Mouse (Mus musculus) cerebellum, postnatal 10 days (tissue): ENCODE data around the gene Prrx2.
A peak's percentile ranks its signal among the peaks of the same experiment; 100 is the strongest.

ENCODE experiments used
- DNase-seq, 2 experiments: peaks; one replicate each; pipeline ENCODE4 v3.0.0; 2021; ENCODE audit warnings: mixed read lengths in 2 of 2

Gene Prrx2

DNA sequence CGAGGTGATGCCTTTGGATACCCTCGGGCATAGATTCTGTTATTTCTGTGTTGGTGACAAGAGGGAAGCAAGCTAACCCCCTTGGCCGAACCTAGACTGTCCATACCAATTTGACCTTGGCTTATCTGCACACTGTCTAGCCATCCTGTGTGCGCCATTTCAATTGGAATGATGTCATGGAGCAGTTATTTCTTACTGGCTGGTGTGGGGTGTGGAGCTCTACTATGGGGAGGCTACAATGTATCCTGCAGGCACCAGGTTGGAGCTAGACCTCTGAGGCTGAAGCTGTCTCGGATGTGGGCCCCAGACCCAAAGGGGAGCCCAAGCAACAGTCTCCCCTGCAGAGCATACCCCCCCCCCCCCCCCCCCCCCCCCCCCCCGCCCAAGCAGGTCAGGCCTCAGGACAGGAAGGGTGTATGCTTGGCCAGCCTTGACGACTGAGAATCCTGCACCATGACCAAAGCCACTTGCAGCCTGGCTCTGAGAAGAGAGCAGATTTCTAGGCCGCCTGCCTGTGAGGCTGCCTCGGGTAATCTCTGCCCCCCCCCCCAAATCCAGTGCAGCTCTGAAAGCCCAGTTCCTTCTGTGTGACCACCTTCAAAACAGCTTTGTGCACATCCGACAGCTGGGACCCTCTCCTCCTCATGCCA, at the start of gene Prrx2:
TSS of gene Prrx2 (plus strand) at position 600 of the 650 bp plus-strand sequence.
- DNase-seq = no peak

DNA sequence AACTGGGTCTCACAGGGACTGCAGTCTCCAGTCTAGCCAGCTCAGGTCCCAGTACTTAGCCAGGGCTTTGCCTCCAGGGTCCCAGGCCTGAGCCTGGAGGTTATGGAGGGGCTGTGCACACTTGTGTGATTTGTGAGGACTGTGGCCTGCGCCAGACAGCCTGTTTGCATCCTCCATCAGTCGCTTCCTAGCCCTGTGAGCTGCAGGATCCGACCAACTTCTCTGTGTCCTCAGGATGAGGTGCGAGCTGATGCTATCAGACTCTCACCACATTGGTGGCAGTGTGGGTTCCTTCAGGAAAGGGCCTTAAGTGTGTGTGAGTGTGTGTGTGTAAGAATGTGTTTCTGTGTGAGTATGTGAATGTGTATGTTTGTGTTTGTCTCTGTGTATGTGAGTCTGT, 47.3 kb upstream of the Prrx2 start:
- no peak for DNase-seq

DNA sequence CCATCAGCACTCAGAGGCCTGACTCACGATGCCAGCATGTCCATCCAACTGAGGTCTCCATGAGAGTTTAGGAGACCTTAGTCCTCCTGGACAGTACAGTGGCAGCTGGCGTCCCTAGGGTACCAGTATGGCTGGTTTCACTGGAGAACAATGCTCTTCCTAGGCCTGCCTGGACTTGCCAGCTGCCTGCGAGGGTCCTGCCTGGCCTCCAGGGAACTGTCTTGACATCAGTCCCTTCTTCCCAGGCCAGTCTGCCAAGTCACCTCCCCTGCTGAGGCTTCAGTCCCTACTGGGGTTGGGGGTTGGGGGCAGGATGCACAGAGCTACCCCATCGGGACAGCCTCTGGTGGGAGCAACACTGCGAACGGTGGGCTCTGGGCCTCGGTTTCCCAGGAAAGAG, 42.7 kb upstream of the Prrx2 start:
- peak in 1 of 2 experiments; percentile 49 for DNase-seq

DNA sequence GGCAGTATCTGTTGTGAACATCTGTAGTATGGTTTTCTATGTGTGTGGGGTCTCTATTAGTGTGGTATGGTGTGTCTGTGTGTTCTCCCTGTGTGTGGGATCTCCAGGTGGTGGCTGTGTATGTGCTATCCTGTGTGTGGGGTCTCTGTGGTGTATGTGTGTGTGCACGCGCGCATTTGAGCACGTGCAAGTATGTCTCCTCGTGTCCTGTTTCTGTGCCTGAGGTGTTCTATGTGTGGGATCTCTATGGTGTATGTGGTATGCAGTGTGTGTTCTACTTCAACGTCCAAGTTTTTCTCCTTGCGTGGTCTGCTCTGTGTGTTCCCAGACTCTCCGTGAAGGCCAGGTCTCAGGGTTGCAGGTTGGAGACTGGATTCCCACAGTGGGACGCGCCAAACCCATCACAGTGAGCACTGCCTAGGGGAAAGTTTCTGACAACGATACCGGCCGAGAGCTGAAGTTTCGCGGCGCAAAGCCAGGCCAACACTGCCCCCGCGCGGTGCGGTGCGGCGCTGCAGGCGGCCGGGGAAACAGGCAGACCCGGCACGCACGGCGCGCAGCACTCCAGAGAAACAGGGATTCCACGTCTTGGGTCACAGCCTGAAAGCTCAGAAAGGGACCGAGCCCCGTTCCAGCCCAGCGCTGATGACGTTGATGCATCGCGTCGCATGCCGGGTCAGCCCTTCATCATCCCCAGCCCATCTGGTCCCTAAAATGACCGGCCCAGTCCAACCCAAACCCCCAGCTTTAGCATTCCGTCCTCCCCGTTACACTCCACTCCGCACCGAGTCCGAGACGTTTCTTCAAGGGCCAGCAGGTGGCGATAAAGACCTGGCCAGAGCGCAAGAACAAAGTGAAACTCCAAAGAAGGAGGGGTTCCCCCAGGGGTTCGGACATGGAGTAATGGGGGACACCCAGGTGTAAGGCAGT, 40.3 kb upstream of the Prrx2 start:
- DNase-seq = peak; percentile 97 to 99

DNA sequence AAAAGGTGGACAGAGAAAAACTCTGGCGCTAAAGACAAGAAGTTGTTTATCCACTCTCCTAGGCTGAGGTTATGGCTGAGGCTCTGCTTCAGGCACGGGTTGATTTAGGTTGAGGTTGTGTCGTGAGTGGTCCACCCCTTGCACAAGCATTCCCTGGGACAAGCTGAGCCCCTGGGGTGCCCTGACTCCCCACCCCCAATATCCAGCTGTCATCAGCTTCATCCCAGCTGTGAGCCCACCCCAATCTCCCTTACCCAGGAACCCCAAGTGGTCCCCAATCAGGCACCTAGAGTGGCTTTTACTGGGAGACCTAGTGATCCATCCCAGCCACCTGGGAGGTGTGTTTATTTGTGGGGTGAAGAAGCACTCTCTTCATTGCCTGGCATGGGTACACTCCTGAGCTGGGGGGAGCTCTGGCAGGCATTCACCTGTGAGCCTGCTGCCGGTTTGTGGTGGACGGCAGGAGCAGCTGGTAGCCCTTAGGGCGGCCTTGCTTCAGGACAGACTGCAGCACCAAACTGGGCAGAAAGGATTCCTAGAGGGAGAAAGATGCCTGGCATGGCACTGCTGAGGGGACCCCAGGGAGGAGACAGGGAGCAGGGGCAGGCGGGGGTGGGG, 39.4 kb upstream of the Prrx2 start:
- DNase-seq = peak; percentile 52 to 55

DNA sequence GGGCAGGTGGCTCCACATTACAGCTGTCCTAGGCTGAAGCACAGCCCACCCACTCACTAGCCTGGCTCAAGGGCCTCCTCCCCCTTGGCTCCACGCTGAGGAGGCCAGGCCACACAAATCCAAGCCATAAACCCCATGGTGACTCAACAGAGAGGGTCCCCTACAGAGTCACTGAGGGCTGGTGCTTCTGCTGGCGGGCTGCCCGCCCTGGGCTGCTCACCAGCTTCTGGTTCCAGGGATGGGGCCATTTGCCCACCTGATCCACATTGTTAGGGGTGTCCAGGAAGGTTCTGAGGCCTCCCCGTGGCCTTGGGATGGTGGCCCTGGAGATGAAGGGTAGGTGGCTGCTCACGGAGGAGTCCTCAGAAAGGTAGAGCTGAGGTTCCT, 38.9 kb upstream of the Prrx2 start:
- peak; percentile 64 to 73 for DNase-seq

DNA sequence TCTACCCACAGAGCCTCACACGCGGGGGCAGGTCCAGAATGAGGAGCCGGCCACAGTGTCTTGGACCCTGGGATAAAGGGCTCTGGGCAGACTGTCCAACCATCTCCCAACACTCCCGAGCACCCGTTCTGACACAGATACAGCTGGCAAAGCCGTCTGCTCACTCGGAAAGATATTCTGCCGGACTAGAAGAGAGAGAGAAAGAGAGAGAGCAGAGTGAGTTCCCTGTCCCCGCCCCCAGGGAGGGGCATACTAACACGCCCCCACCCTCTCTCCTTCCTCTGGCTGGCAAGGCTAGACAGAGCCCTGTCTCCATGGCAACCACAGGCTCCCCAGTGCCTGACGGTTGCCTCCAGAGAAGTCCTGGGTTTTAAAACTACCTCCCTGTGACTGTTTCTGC, 38.4 kb upstream of the Prrx2 start:
- peak; percentile 85 to 90 for DNase-seq

DNA sequence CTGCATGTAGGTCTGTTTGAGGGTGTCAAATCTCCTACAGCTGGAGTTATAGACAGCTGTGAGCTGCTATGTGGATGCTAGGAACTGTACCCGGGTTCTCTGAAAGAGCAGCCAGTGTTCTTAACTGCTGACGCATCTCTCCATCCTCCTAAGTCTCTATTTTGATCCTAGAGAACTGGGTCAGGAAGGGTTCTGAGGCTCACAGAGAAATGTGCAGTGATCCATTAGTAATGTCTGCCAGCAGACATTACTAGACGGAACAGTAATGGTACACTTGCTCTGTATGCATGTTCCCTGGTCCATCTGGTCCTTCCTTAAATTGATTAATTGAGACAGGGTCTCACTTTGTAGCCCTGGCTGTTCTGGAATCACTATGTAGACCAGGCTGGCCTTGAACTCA, 35.3 kb upstream of the Prrx2 start:
- DNase-seq = no peak

DNA sequence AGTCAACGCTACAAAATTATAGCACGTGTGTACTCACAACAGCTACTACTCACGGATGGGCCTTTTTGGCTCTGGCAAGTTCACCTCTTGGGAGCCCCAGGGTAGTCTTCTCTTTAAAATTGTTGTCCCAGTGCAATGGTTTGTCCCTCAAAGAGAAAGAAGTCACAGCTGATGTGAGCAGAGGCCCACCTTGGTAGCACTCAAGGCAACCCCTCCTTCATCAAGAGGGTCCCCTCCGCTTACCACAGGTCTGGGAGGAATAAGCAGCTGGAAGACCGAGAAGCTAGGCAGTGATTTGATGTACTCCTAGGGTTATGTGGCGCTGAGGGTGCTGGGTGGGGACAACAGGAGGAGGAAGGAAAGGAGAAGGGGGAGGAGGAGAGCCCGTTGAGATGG, 34.1 kb upstream of the Prrx2 start:
- DNase-seq = no peak

DNA sequence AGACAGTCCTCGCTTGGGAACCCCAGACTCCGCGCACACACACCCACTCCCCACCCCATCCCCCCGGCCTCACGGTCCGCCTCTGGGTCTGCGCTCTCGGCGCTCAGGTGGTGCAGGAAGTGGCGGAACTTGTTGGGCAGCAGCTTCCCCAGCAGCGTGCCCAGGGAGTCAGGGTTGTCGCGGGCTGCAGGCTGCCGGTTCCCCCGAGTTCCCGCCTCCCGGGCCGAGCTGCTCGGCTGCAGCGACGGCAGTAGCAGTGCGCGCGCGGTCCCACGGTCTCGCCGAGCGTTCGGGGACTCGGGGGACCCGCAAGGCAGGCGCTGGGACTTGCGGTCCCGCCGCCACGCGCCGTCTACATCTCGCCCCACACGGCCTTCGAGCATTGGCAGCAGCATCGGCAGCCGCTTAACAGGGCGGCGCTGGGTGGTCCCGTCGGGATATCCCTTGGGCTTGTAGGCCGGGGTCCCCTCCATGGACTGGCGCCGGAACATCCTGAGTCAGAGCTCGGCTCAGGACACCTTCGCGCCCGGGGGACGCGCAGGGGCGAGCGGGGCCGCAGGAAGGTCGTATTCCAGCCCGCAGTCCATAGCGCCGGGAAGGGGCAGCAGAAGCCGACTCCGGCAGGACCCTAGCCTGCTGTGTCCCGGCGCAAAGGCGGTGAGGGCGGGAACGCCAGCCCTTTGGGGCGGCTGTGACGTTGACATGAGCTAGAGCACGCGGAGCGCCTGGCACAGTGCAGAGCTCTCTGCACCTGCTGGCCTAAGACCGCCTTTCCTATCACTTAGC, 33.5 kb upstream of the Prrx2 start:
- DNase-seq = peak; percentile 55 to 59

DNA sequence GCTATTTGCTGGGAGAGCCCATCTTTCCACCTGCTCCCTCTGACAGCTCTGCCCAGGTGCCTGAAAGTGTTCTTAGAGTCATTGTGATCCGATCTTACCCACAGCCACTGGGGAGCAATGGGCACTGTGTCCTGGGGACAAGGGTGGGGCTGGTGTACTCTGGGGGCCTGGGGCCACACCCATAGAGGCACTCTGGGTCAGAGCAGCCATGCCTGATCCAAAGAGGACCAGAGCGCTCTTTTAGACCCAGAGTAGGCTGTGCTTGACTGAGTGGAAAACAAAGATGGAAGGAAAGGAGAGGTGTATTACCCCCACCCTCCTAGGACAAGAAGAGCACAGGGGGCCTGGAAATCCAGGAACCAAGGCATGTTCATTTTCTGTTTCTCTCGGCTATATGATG, 31.2 kb upstream of the Prrx2 start, which contains the start of gene 1700001O22Rik:
TSS of gene 1700001O22Rik (minus strand) at position 58 of the 400 bp plus-strand sequence.
- no peak for DNase-seq

DNA sequence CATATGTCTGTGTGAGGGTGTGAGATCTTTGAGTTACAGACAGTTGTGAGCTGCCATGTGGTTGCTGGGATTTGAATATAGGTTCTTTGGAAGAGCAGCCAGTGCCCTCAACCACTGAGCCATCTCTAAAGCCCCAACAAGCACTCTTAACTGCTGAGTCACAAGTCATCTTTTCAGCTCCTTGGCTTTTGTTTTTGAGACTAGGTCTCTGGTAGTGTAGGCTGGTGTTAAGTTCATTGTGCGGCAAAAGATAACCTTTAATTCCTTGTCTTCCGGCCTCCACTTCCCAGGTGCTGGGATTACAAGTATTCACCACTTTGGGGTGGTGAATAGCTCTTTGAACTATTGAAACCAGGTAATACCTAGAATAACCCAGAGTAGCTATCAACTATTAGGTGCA, 28.8 kb upstream of the Prrx2 start:
- DNase-seq = no peak

DNA sequence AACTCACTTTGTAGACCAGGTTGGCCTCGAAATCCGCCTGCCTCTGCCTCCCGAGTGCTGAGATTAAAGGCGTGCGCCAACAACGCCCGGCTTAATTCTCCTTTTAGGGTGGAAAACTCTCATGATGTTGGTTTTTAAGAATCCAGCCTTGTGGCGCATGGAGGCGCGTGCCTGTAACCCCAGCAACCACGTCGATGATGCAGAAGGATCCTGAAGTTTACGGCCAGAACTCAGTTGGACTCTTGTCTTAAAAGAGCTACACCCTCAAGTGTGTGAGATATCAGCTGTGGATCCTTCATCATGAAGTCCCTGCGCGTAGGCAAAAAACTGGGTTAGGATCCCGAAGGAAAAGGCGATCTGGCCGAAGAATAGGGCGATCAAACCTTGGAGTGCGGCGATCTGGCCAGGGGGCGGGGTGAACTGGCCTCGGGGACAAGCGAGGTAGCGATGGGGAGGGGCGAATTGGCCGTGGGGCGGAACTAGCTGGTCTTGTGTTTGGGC, 27.6 kb upstream of the Prrx2 start:
- no peak for DNase-seq

DNA sequence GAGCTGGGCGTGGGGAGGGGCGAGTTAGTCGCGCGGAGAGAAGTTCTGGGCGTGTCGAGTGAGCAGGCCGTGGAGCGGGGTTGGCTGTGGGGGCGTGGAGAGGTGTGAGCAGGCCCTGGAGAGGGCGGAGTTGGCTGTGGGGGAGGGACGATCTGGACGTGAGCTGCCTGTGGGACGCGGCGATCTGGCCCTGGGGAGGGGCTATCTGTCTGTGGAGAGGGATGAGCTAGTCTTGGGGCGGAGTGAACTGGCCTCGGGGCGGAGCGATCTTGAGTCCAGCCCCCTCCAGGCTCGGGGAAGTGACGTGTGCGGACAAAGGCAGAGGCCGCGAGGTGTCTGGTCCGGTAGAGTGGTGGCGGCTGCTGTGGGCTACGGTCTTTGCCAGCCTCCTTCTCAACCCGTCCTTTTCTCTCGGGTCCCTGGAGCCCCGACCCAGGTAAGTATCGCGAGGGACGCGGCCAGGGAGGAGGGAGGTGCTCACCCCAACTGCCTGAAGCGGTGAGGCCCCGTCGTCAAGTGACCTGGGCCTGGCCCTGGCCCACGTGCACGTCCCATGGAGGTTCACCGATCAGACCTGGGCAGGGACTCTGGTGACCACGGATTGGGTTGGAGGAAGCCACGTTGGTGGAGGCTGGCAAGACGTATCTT, 27.0 kb upstream of the Prrx2 start, which contains the start of gene Ntmt1:
TSS of gene Ntmt1 (plus strand) at position 179 of the 648 bp plus-strand sequence.
- peak; percentile 98 to 100 for DNase-seq

DNA sequence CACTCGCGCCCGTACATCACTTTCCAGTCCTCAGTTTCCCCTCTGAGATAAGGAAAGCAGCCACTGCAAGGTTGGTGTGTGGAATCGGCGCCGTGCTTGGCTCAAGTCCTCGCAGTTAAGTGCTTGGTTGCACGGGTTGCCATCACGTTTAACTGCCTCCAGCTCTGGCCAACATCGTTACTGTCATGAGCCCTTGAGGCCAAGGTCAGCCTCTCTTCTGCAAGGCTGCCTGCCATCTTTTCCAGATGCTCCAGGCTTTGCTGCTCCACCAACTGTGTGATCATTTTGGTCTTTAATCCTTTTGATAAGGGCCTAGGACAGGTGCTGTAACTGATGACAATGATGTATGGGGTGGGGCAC, 26.5 kb upstream of the Prrx2 start:
- DNase-seq = peak in 1 of 2 experiments; percentile 33

DNA sequence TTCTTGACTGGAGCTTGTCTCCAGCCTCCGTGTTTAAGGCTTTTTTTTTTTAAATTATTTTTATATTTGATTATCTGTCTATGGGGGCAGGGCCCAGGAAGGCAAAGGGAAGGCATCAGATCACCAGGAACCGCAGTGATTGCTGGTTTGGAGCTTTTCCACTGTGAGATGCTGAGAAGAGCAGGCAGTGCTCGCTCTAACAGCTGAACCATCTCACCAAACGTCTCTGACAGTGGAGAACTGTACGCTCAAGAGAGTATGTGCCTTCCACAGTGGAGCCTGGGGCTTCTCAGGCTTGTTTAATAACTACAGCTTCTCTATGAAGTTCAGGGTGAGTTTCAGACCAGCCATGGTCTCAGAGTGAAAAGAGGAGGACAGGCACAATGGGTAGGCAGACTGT, 25.3 kb upstream of the Prrx2 start:
- no peak for DNase-seq

DNA sequence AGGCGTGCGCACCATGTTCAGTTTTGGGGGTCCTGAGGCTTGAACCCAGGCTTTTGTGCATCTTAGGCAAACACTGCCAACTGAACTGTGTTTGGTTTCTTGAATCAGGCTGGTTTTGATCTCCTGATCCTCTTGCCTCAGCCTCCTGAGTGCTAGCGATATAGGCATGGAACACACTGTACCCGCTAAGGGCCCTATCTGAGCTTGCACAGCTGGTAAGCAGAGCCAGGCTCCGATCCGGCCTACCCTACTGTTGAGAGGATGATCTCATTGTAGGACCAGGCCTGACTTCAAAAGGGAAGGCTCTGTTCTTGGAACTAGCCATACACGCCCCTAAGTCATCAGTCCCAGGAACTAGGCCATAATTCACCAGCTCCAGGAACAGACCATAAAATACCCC, 24.2 kb upstream of the Prrx2 start:
- DNase-seq = no peak

DNA sequence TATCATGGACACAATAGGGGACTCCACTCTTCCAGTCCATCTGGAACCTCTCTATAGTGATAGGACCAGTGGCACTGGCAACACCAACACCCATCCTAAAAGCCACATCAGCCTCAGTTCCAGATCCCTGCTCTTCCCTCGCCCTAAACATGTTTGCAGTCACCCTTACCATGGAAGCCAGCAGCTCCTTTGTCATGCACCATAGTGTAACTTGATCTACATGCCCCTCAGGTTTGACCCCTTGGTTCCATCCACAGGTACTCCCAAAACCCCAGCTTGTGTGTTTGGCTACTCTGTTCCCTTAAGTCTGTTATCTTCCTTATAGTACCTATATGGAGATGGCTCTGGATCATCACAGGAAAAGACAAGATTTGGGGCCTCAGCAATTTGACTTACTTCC, 18.4 kb upstream of the Prrx2 start:
- DNase-seq = no peak

DNA sequence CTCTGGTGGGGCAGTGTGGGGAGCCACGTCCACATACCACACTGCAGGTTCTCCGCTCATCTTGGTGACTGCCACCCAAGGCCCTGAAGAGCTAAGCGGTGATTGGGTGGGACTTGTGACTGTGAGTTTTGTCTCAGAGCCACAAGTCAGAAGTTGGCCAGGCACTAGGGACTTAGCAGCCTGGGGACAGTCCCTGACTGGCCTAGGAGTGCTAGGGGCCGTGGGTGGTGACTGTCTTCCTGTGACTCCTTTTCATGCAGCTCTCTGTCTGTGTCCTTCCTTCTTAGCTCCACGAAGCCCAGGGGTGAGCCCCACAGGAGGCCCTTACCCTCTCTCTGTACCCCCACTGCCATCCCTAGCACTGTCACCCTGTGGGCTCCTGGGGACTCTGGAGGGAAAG, 14.9 kb upstream of the Prrx2 start:
- no peak for DNase-seq

DNA sequence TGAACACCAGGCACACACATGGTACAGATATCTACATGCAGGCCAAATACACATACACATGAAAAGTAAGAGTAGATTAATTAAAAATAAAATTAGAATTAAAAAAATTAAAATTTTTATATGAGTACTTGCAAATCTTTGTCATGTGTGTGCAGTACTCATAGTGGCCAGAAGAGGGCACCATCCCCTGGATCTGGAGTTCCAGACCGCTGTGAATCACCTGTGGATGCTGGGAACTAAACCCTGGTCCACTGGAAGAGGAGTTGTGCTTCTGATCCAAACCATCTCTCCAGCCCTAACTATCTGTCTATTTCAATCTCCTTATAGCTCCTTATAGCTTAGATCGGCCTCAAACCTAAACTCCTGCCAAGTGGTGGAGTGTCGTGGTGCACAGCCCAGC, 13.7 kb upstream of the Prrx2 start:
- no peak for DNase-seq

DNA sequence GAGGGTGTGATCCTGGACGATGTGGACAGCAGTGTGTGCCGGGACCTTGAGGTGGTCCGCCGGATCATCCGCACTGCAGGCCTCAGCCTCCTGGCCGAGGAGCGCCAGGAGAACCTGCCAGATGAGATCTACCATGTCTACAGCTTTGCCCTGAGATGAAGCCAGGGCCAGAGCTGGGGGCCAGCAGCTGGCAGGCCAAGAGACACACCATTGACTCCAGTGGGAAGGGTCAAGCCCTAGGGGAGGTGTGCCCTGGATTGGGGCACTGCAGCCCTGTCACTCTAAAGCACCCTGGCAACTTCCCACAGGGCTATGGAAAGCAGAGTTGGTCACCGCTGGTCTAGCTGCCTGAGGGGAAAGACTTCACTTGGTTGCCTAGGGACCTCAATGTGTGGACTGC, 12.3 kb upstream of the Prrx2 start:
- DNase-seq = peak in 1 of 2 experiments; percentile 18
